Mouse (Mus musculus): ENCODE results near the gene Prkd3. TPM values are rescaled to one million over a fixed set of nuclear protein-coding genes. Genes with fewer than 3 reads are reported as not detected.

Gene Prkd3
- polyA plus RNA-seq (2015; fragmentation: Nextera tagmentation; extraction: Ambion mirVana): 33.8 and 35.7 TPM in 2 replicates

DNA sequence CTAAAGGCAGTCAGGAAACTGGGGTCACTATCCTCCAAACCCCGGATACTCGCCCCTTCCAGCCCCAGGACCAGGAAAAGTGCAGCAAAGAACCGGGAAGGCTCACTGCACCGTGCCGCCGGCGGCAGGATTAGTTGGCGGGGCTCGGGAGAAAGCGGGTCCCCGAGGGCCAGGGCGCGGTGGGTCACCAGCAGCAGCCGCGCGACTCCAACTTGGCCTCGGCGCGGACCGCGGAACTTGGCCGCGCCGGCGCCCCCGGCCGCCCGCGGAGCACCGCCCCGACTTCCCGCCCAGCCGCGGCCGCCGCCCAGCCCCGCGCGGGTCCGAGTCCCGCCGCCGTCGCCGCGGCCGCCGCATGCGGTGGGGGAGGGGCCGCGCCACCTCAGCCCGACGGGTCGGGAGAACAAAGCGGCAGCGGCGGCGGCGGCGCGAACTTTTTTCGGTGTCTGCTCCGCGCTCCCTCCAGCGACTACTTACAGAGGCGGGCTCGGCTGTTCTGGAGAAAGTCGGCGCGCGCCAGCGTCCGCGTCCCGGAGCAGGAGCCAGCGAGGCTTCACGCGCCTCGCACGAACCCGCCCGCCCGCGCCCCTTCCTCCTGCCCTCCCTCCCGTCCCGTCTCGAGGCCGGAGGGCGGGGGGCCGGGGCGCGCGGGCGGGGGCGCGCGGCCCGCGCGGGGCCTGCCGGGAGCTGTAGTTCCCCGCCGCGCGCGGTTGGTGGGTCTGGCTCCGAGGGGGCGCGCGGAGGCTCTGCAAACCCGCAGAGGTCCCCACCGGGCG is at the start of gene Prkd3:
Gene Prkd3, minus strand, starts transcription at position 609 of the 776 bp plus-strand sequence.
- peak within 1 kb of the TSS; percentile 79 for H3K27ac ChIP-seq
- H3K4me1 ChIP-seq: peaks cover 32% of the 10 kb centered on the region
- H3K27me3 ChIP-seq: 0 out of 2 replicates have a peak, but pooled peaks cover 5% of the 10 kb centered on the region
- H3K9ac ChIP-seq: peak within 1 kb of the TSS; percentile 84
- H3K9me3 ChIP-seq (replicated peaks): no peaks in the 10 kb centered on the region
- peak within 1 kb of the TSS; percentile 76 for H3K4me2 ChIP-seq
- under 1% methylated on average over 47 of the region's 113 CpGs for WGBS
- peak within 1 kb of the TSS; percentile 79 for H3K4me3 ChIP-seq
- peak; percentile 95 for ATAC-seq
- no peaks in the 10 kb centered on the region for H3K36me3 ChIP-seq (ENCODE audit: poor library complexity, severe bottlenecking)

GRCm38 (mm10) chr17:79069766-79070480 is 49.3 kb upstream of the Prkd3 start:
- Histone ChIP-seq H3K4me2 (no peak overlapping the region), H3K36me3 (ENCODE audit: poor library complexity, severe bottlenecking) (no peaks in the 10 kb centered on the region), H3K9ac (no peak overlapping the region), H3K4me1 (0 out of 2 replicates have a peak, but pooled peaks cover 4% of the 10 kb centered on the region), H3K27me3 (no peaks in the 10 kb centered on the region), H3K4me3 (no peak overlapping the region), H3K27ac (no peak overlapping the region), H3K9me3 (replicated peaks) (no peaks in the 10 kb centered on the region)
- ATAC-seq: no peak
- WGBS: 88% methylated on average over 14 of the region's 14 CpGs

GRCm38 (mm10) chr17:79069019-79069418 is 48.4 kb upstream of the Prkd3 start:
- no peaks in the 10 kb centered on the region for H3K36me3 ChIP-seq (ENCODE audit: poor library complexity, severe bottlenecking)
- H3K9me3 ChIP-seq (replicated peaks): no peaks in the 10 kb centered on the region
- no peak overlapping the region for H3K4me3 ChIP-seq
- no peak for ATAC-seq
- no peak overlapping the region for H3K9ac ChIP-seq
- H3K27ac ChIP-seq: no peak overlapping the region
- 0 out of 2 replicates have a peak, but pooled peaks cover 4% of the 10 kb centered on the region for H3K4me1 ChIP-seq
- 39% methylated on average over 4 of the region's 4 CpGs for WGBS
- no peak overlapping the region for H3K4me2 ChIP-seq
- no peaks in the 10 kb centered on the region for H3K27me3 ChIP-seq

GRCm38 (mm10) chr17:79068581-79068980 is 48.0 kb upstream of the Prkd3 start:
- H3K4me1 ChIP-seq: 0 out of 2 replicates have a peak, but pooled peaks cover 4% of the 10 kb centered on the region
- H3K27me3 ChIP-seq: no peaks in the 10 kb centered on the region
- no peak overlapping the region for H3K9ac ChIP-seq
- H3K27ac ChIP-seq: no peak overlapping the region
- WGBS: 69% methylated on average over 7 of the region's 7 CpGs
- H3K9me3 ChIP-seq (replicated peaks): no peaks in the 10 kb centered on the region
- no peak overlapping the region for H3K4me2 ChIP-seq
- no peaks in the 10 kb centered on the region for H3K36me3 ChIP-seq (ENCODE audit: poor library complexity, severe bottlenecking)
- ATAC-seq: no peak
- no peak overlapping the region for H3K4me3 ChIP-seq

GRCm38 (mm10) chr17:79064250-79064649 is 43.6 kb upstream of the Prkd3 start:
- no peaks in the 10 kb centered on the region for H3K36me3 ChIP-seq (ENCODE audit: poor library complexity, severe bottlenecking)
- 0 out of 2 replicates have a peak, but pooled peaks cover 4% of the 10 kb centered on the region for H3K4me1 ChIP-seq
- H3K4me2 ChIP-seq: no peak overlapping the region
- no peak overlapping the region for H3K9ac ChIP-seq
- no peaks in the 10 kb centered on the region for H3K27me3 ChIP-seq
- WGBS: 86% methylated on average over 1 of the region's 1 CpGs
- no peak overlapping the region for H3K27ac ChIP-seq
- no peak overlapping the region for H3K4me3 ChIP-seq
- no peak for ATAC-seq
- H3K9me3 ChIP-seq (replicated peaks): no peaks in the 10 kb centered on the region

- Histone ChIP-seq H3K4me3 (no peak overlapping the region), H3K36me3 (ENCODE audit: poor library complexity, severe bottlenecking) (no peaks in the 10 kb centered on the region), H3K27ac (no peak overlapping the region), H3K27me3 (no peaks in the 10 kb centered on the region), H3K4me2 (no peak overlapping the region), H3K4me1 (no peaks in the 10 kb centered on the region), H3K9ac (no peak overlapping the region), H3K9me3 (replicated peaks) (no peaks in the 10 kb centered on the region)
- ATAC-seq: no peak
- 78% methylated on average over 5 of the region's 5 CpGs for WGBS
These were observed 39.6 kb upstream of the Prkd3 start for GRCm38 (mm10) chr17:79060221-79060620.

- no peak for ATAC-seq
- 76% methylated on average over 6 of the region's 6 CpGs for WGBS
- no peaks in the 10 kb centered on the region for H3K36me3 ChIP-seq (ENCODE audit: poor library complexity, severe bottlenecking)
- no peak overlapping the region for H3K9ac ChIP-seq
- no peaks in the 10 kb centered on the region for H3K9me3 ChIP-seq (replicated peaks)
- no peak overlapping the region for H3K4me3 ChIP-seq
- H3K4me1 ChIP-seq: no peaks in the 10 kb centered on the region
- peaks cover under 1% of the 10 kb centered on the region; the same call in 1 of the 2 replicates for H3K27me3 ChIP-seq
- no peak overlapping the region for H3K4me2 ChIP-seq
- H3K27ac ChIP-seq: no peak overlapping the region
These were observed 37.7 kb upstream of the Prkd3 start for GRCm38 (mm10) chr17:79058271-79058670.

GRCm38 (mm10) chr17:79052088-79052812 is 31.6 kb upstream of the Prkd3 start:
- peak; percentile 96 for ATAC-seq
- Histone ChIP-seq H3K4me1 (no peaks in the 10 kb centered on the region), H3K27ac (0 out of 2 replicates have a peak overlapping the region, but pooled peaks have one; percentile 40), H3K9me3 (replicated peaks) (no peaks in the 10 kb centered on the region), H3K36me3 (ENCODE audit: poor library complexity, severe bottlenecking) (no peaks in the 10 kb centered on the region), H3K9ac (peak overlapping the region; percentile 69), H3K27me3 (peaks cover 3% of the 10 kb centered on the region; the same call in 1 of the 2 replicates), H3K4me2 (peak overlapping the region; percentile 93), H3K4me3 (peak overlapping the region; percentile 63)
- under 1% methylated on average over 45 of the region's 45 CpGs for WGBS

DNA sequence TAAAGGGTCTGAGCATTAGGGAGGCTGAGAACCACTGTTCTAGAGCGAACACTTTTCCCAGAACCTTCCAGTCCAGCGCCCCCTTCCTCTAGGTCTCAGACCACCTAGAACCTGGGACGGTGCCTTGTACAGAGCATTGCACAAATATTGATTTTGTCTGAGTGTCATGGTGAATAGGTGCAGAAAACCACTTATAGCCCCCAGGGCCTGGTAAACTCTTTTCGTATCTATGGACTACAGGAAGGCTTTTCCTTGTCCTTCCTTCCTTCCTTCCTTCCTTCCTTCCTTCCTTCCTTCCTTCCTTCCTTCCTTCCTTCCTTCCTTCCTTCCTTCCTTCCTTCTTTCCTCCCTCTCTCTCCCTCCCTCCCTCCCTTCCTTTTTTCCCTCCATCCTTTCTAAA is 31.0 kb upstream of the Prkd3 start, which contains the start of gene Qpct:
Gene Qpct, plus strand, starts transcription at position 301 of the 400 bp plus-strand sequence.
- 81% methylated on average over 4 of the region's 4 CpGs for WGBS
- ATAC-seq: no peak
- Histone ChIP-seq H3K27ac (0 out of 2 replicates have a peak within 1 kb of the TSS, but pooled peaks have one; percentile 40), H3K4me3 (peak within 1 kb of the TSS; percentile 63), H3K36me3 (ENCODE audit: poor library complexity, severe bottlenecking) (no peaks in the 10 kb centered on the region), H3K4me1 (no peaks in the 10 kb centered on the region), H3K27me3 (peaks cover 3% of the 10 kb centered on the region; the same call in 1 of the 2 replicates), H3K9ac (peak within 1 kb of the TSS; percentile 69), H3K4me2 (peak within 1 kb of the TSS; percentile 93), H3K9me3 (replicated peaks) (no peaks in the 10 kb centered on the region)

- no peaks in the 10 kb centered on the region for H3K4me1 ChIP-seq
- H3K27ac ChIP-seq: no peak overlapping the region
- no peak overlapping the region for H3K9ac ChIP-seq
- no peaks in the 10 kb centered on the region for H3K27me3 ChIP-seq
- 95% methylated on average over 2 of the region's 2 CpGs for WGBS
- H3K36me3 ChIP-seq (ENCODE audit: poor library complexity, severe bottlenecking): no peaks in the 10 kb centered on the region
- no peak overlapping the region for H3K4me2 ChIP-seq
- no peaks in the 10 kb centered on the region for H3K9me3 ChIP-seq (replicated peaks)
- no peak overlapping the region for H3K4me3 ChIP-seq
- no peak for ATAC-seq
These were observed 23.1 kb upstream of the Prkd3 start for GRCm38 (mm10) chr17:79043705-79044104.

GRCm38 (mm10) chr17:79039660-79040059 is 19.0 kb upstream of the Prkd3 start:
- no peak overlapping the region for H3K4me2 ChIP-seq
- H3K4me3 ChIP-seq: no peak overlapping the region
- no peak for ATAC-seq
- H3K4me1 ChIP-seq: no peaks in the 10 kb centered on the region
- no peaks in the 10 kb centered on the region for H3K9me3 ChIP-seq (replicated peaks)
- H3K27ac ChIP-seq: no peak overlapping the region
- no peaks in the 10 kb centered on the region for H3K36me3 ChIP-seq (ENCODE audit: poor library complexity, severe bottlenecking)
- H3K27me3 ChIP-seq: no peaks in the 10 kb centered on the region
- H3K9ac ChIP-seq: no peak overlapping the region

Data from forebrain, embryonic 13.5 days (tissue).